8 mouse cellular contexts compared by ENCODE assay signal in genomic region chr15:25843086-25843991, GRCm38 (mm10). TPM values are rescaled to one million over a fixed set of nuclear protein-coding genes. Genes with fewer than 3 reads are reported as not detected.
DNase-seq lines count a peak whose midpoint lies in the region; ATAC-seq and TF ChIP-seq lines count a peak whose summit lies in the region.

Gene Retreg1, plus strand, starts transcription at chr15:25843180.

- no peaks in the 10 kb centered on the region for H3K9me3 ChIP-seq in forebrain, postnatal 0 days (ENCODE audit: low read length)
- H3K9me3 ChIP-seq in lung, embryonic 15.5 days = no peaks in the 10 kb centered on the region

- peak within 1 kb of the TSS; percentile 62; the same call in 1 of the 2 replicates for H3K27ac ChIP-seq in forebrain, postnatal 0 days (ENCODE audit: low read depth, low read length)
- peak within 1 kb of the TSS; percentile 83 for H3K27ac ChIP-seq in lung, embryonic 15.5 days

- intact Hi-C loops in heart, postnatal 36 days (cut with DNase I) = no loop called here

- no peaks in the 10 kb centered on the region; the same call in 1 of the 2 replicates for H3K4me1 ChIP-seq in forebrain, postnatal 0 days (ENCODE audit: insufficient read depth)
- H3K4me1 ChIP-seq in lung, embryonic 15.5 days = peaks cover 19% of the 10 kb centered on the region

- H3K9ac ChIP-seq in forebrain, postnatal 0 days = peak within 1 kb of the TSS; percentile 92
- peak within 1 kb of the TSS; percentile 63 for H3K9ac ChIP-seq in lung, embryonic 15.5 days

- H3K36me3 ChIP-seq in forebrain, postnatal 0 days (ENCODE audit: insufficient read depth) = no peaks in the 10 kb centered on the region
- H3K36me3 ChIP-seq in lung, embryonic 15.5 days = no peaks in the 10 kb centered on the region

- peak; percentile 82 for ATAC-seq in CD4-positive, CD25-positive, alpha-beta regulatory T cell, adult 4 months
- ATAC-seq in forebrain, postnatal 0 days = peak; percentile 96
- peak; percentile 86 for ATAC-seq in lung, embryonic 15.5 days (ENCODE audit: borderline replicate concordance, extremely low read depth, low FRiP score, low TSS enrichment)
- peak; percentile 85 for ATAC-seq in neutrophil, adult 5-6 weeks (ENCODE audit: extremely low read depth, insufficient number of reproducible peaks, low FRiP score, poor library complexity, severe bottlenecking)

- peak within 1 kb of the TSS; percentile 94 for H3K4me2 ChIP-seq in forebrain, postnatal 0 days (ENCODE audit: low read depth)
- peak within 1 kb of the TSS; percentile 96 for H3K4me2 ChIP-seq in lung, embryonic 15.5 days

- DNase-seq in cerebellum, adult 11-12 months = peak; percentile 76
- peak; percentile 75 for DNase-seq in forebrain, postnatal 0 days
- DNase-seq in heart, postnatal 36 days = peak; percentile 79
- peak in 1 of 2 experiments; percentile 74 for DNase-seq in layer of hippocampus, adult 8-10 months (ENCODE audit: low spot score in 2 of 2)
- DNase-seq in testis, postnatal 14 days (ENCODE audit: low spot score) = peak; percentile 45

- under 1% methylated on average over 63 of the region's 72 CpGs for WGBS in forebrain, postnatal 0 days
- under 1% methylated on average over 71 of the region's 72 CpGs for WGBS in lung, embryonic 15.5 days

- TF ChIP-seq CTCF in forebrain, postnatal 0 days (IDR thresholded peaks at IDR 0.05; ENCODE audit: low read depth) = peak; percentile 39

- no peaks in the 10 kb centered on the region for H3K27me3 ChIP-seq in forebrain, postnatal 0 days (ENCODE audit: insufficient read depth, low read length)
- H3K27me3 ChIP-seq in lung, embryonic 15.5 days = peaks cover 19% of the 10 kb centered on the region

- peak within 1 kb of the TSS; percentile 90 for H3K4me3 ChIP-seq in forebrain, postnatal 0 days (ENCODE audit: low read depth, low read length)
- H3K4me3 ChIP-seq in lung, embryonic 15.5 days = peak within 1 kb of the TSS; percentile 72

RNA-seq across cellular contexts. Expression of gene Retreg1, which starts in this region (rescaled TPM):
- polyA plus RNA-seq in CD4-positive, CD25-positive, alpha-beta regulatory T cell, adult 4 months (2017; shearing (Covaris generic)) = 10 to 100 TPM; 63.1 to 79.2 TPM
- total RNA-seq in forebrain, postnatal 0 days (2014; rRNA removed) = 38.1 and 38.2 TPM in 2 replicates
- polyA plus RNA-seq in forebrain, postnatal 0 days (2015; fragmentation: Nextera tagmentation; extraction: Ambion mirVana) = 13.1 and 19.1 TPM in 2 replicates
- 100 to 1,000 TPM; 319 to 364 TPM for total RNA-seq in heart, postnatal 36 days (2021)
- 10 to 100 TPM; 33.9 to 36.7 (median 35.5) TPM for total RNA-seq in layer of hippocampus, adult 8-10 months (2022)
- 8.0 TPM in 2 replicates for polyA plus RNA-seq in lung, embryonic 15.5 days (2015; fragmentation: Nextera tagmentation; extraction: Ambion mirVana)
- total RNA-seq in neutrophil, adult 5-6 weeks (2017) = 168 and 183 TPM in 2 replicates
